ENCODE assay signal across 20 mouse cellular contexts in genomic region chr13:104497592-104497991, GRCm38 (mm10).
"Had no signal": no experiment of that assay in that cellular context is flagged by ENCODE, and none has a peak within 500 bp of the region (broad histone marks: within the 10 kb centered on the region; RNA-seq: fewer than 3 reads in every experiment).

No protein-coding gene starts in this region.

- H3K4me1 ChIP-seq: hindbrain, embryonic 15.5 days; intestine, embryonic 15.5 days; megakaryocyte, embryonic 14.5 days; midbrain, embryonic 10.5 days; midbrain, embryonic 13.5 days; stomach, embryonic 15.5 days had no signal

- H3K27me3 ChIP-seq: hindbrain, embryonic 15.5 days; intestine, embryonic 15.5 days; limb, embryonic 12.5 days; limb, embryonic 15.5 days; lung, embryonic 15.5 days; megakaryocyte, embryonic 14.5 days; midbrain, embryonic 13.5 days; stomach, embryonic 15.5 days had no signal

- ATAC-seq: intestine, embryonic 15.5 days; liver, postnatal 0 days; midbrain, embryonic 13.5 days; midbrain, embryonic 16.5 days had no signal

- H3K9ac ChIP-seq: hindbrain, embryonic 15.5 days; intestine, embryonic 15.5 days; limb, embryonic 12.5 days; limb, embryonic 15.5 days; liver, embryonic 14.5 days; liver, postnatal 0 days; lung, embryonic 15.5 days; midbrain, embryonic 13.5 days; stomach, embryonic 15.5 days had no signal

- H3K27ac ChIP-seq: hindbrain, embryonic 15.5 days; intestine, embryonic 15.5 days; limb, embryonic 12.5 days; limb, embryonic 15.5 days; liver, embryonic 14.5 days; lung, embryonic 15.5 days; midbrain, embryonic 10.5 days; midbrain, embryonic 13.5 days; stomach, embryonic 15.5 days had no signal

- H3K9me3 ChIP-seq: hindbrain, embryonic 15.5 days; intestine, embryonic 15.5 days; limb, embryonic 12.5 days; limb, embryonic 15.5 days; lung, embryonic 15.5 days; megakaryocyte, embryonic 14.5 days; midbrain, embryonic 10.5 days; midbrain, embryonic 13.5 days had no signal

- DNase-seq: liver, postnatal 0 days; lung, postnatal 10 days; lung, postnatal 36 days; right cerebral cortex, adult 18-20 months; right cerebral cortex, postnatal 14 days; spleen, adult 18-20 months; thymus, postnatal 25 days had no signal

- H3K4me3 ChIP-seq: hindbrain, embryonic 15.5 days; intestine, embryonic 15.5 days; limb, embryonic 12.5 days; limb, embryonic 15.5 days; lung, embryonic 15.5 days; megakaryocyte, embryonic 14.5 days; midbrain, embryonic 10.5 days; midbrain, embryonic 13.5 days; myocyte; stomach, embryonic 15.5 days had no signal

- H3K4me2 ChIP-seq: hindbrain, embryonic 15.5 days; intestine, embryonic 15.5 days; limb, embryonic 12.5 days; limb, embryonic 15.5 days; liver, embryonic 11.5 days; lung, embryonic 15.5 days; midbrain, embryonic 13.5 days; stomach, embryonic 15.5 days had no signal

- H3K36me3 ChIP-seq: hindbrain, embryonic 15.5 days; intestine, embryonic 15.5 days; lung, embryonic 15.5 days; midbrain, embryonic 10.5 days; midbrain, embryonic 13.5 days; stomach, embryonic 15.5 days had no signal
